Mouse (Mus musculus): ENCODE results near the gene Nek8. TPM values are rescaled to one million over a fixed set of nuclear protein-coding genes. Genes with fewer than 3 reads are reported as not detected.
"Not testable (repeated sequence)": the region's sequence is repeated elsewhere in the genome, so short reads cannot be mapped to it uniquely, and the experiment has no call there.

The Nek8 gene
- total RNA-seq, 2 experiments from 2014 or later = 0.59 to 0.64 TPM

- intact Hi-C loops (cut with DNase I); DNase-seq: not testable (repeated sequence)
These were observed 8.2 kb upstream of the Nek8 start for GRCm38 (mm10) chr11:78184702-78185101.

GRCm38 (mm10) chr11:78183884-78184514 lies 7.5 kb upstream of the Nek8 start:
- intact Hi-C loops (cut with DNase I) = no loop called here
- no peak for DNase-seq

GRCm38 (mm10) chr11:78182961-78183844 lies 6.7 kb upstream of the Nek8 start, which contains the start of gene Rpl23a:
Rpl23a (minus strand) TSS chr11:78183584.
- DNase-seq = peak; percentile 46 to 79
- intact Hi-C loops (cut with DNase I) = no loop called here

GRCm38 (mm10) chr11:78182450-78182849 lies 6.0 kb upstream of the Nek8 start:
- no peak for DNase-seq
- intact Hi-C loops (cut with DNase I) = no loop called here

GRCm38 (mm10) chr11:78181830-78182357 lies 5.4 kb upstream of the Nek8 start:
- no peak for DNase-seq
- intact Hi-C loops (cut with DNase I) = no loop called here

GRCm38 (mm10) chr11:78180081-78180761 lies 3.7 kb upstream of the Nek8 start:
- no peak for DNase-seq
- intact Hi-C loops (cut with DNase I) = no loop called here

- DNase-seq = no peak
- intact Hi-C loops (cut with DNase I) = loop anchor here (2.0 to 5.0 kb wide), 2 partner anchors 121 to 197 kb away; partner anchors contain the start of gene Phf12
These were observed 3.0 kb upstream of the Nek8 start for GRCm38 (mm10) chr11:78179438-78179999.

GRCm38 (mm10) chr11:78178859-78179437 lies 2.5 kb upstream of the Nek8 start:
- intact Hi-C loops (cut with DNase I) = loop anchor here (1.0 to 5.0 kb wide), 3 partner anchors 20 to 197 kb away; partner anchors contain the start of gene Phf12
- DNase-seq = no peak

- peak; percentile 95 to 96 for DNase-seq
- intact Hi-C loops (cut with DNase I) = loop anchor here (1.0 to 5.0 kb wide), 3 partner anchors 19 to 196 kb away; partner anchors contain the start of gene Phf12
These were observed 1.7 kb upstream of the Nek8 start for GRCm38 (mm10) chr11:78177903-78178858.

GRCm38 (mm10) chr11:78177437-78177836 lies 962 bp upstream of the Nek8 start:
- intact Hi-C loops (cut with DNase I) = loop anchor here (5.0 kb wide), 1 partner anchor 195 kb away; the partner anchor contains the start of gene Phf12
- DNase-seq = no peak

GRCm38 (mm10) chr11:78176905-78177331 lies 443 bp upstream of the Nek8 start:
- DNase-seq = no peak
- intact Hi-C loops (cut with DNase I) = loop anchor here (5.0 kb wide), 1 partner anchor 195 kb away; the partner anchor contains the start of gene Phf12

- intact Hi-C loops (cut with DNase I) = loop anchor here (5.0 kb wide), 1 partner anchor 194 kb away; the partner anchor contains the start of gene Phf12
- no peak for DNase-seq
These were observed 589 bp downstream of the Nek8 start for GRCm38 (mm10) chr11:78175771-78176401.

GRCm38 (mm10) chr11:78174506-78174905 lies 2.0 kb downstream of the Nek8 start:
- no peak for DNase-seq
- intact Hi-C loops (cut with DNase I) = no loop called here

- DNase-seq = no peak
- intact Hi-C loops (cut with DNase I) = no loop called here
These were observed 3.6 kb downstream of the Nek8 start for GRCm38 (mm10) chr11:78172748-78173383.

GRCm38 (mm10) chr11:78172034-78172747 lies 4.3 kb downstream of the Nek8 start:
- no peak for DNase-seq
- intact Hi-C loops (cut with DNase I) = no loop called here

- no peak for DNase-seq
- intact Hi-C loops (cut with DNase I) = no loop called here
These were observed 5.1 kb downstream of the Nek8 start for GRCm38 (mm10) chr11:78171328-78171727.

- intact Hi-C loops (cut with DNase I) = no loop called here
- DNase-seq = no peak
These were observed 6.2 kb downstream of the Nek8 start for GRCm38 (mm10) chr11:78170306-78170705.
